Mouse (Mus musculus) brown adipose tissue, adult 24 weeks (tissue): Measurements from ENCODE around the gene Prdm15. TPM values are rescaled to one million over a fixed set of nuclear protein-coding genes. Genes with fewer than 3 reads are reported as not detected.
A peak's percentile ranks its signal among the peaks of the same experiment; 100 is the strongest.

Source experiments
- H3K27ac ChIP-seq: fragments of 200-500 bp; replicated peaks from 2 replicates; pipeline ENCODE4 v1.5.1; 2012; ENCODE audit warnings: low read depth, mild to moderate bottlenecking, low read length
- H3K4me1 ChIP-seq: fragments of 200-500 bp; 2 replicates; pipeline ENCODE4 v1.6.1; 2012; ENCODE audit warnings: low read length, mixed read lengths; ENCODE audit not compliant: control insufficient read depth, insufficient read depth, insufficient read length
- H3K4me3 ChIP-seq: fragments of 200-500 bp; 2 replicates; pipeline ENCODE4 v1.5.1; 2012; ENCODE audit warnings: low read depth, mild to moderate bottlenecking, low read length, moderate library complexity; ENCODE audit not compliant: insufficient read depth
- polyA plus RNA-seq: library from polyadenylated mRNA; stranded (reverse); fragments of >200 nt; gene quantifications from 2 replicates; pipeline ENCODE4 v1.2.4, GENCODE M21; 2012; ENCODE audit not compliant: missing spikeins, insufficient read depth, insufficient read length

Gene Prdm15
- 1.9 and 4.7 TPM in 2 replicates for polyA plus RNA-seq

DNA sequence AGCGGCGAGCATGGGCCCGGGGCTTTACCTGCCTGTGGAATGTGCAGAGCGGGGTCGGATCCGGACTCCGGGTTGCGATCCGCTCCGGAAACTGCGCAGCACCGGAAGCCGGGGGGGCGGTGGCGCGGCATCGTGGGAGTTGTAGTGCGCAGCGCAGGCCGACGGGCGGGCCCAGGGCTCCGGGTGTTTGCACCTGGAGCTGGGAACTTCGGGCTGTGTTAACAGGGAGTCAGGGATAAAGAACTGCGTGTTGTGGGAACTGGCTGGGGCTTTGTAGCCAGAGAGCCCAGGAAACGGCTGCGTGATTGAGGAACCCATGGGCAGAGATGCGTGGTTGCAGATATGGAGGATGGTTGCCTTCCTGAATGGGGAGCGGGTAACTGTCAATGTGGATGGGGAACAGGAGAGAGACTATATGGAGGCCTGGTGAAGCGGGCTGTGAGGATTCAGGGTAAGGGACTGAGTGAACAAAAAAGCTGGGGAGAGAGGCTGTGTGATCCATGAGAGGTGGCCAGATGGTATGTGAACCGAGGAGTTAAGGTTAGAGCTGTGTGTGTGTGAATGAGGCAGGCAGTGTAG, at the start of gene Prdm15:
TSS of gene Prdm15 (minus strand) at position 110 of the 579 bp plus-strand sequence.
- H3K4me3 ChIP-seq: peak within 1 kb of the TSS; percentile 92
- peaks cover 7% of the 10 kb centered on the region; the same call in 1 of the 2 replicates for H3K4me1 ChIP-seq
- H3K27ac ChIP-seq: peak within 1 kb of the TSS; percentile 91

DNA sequence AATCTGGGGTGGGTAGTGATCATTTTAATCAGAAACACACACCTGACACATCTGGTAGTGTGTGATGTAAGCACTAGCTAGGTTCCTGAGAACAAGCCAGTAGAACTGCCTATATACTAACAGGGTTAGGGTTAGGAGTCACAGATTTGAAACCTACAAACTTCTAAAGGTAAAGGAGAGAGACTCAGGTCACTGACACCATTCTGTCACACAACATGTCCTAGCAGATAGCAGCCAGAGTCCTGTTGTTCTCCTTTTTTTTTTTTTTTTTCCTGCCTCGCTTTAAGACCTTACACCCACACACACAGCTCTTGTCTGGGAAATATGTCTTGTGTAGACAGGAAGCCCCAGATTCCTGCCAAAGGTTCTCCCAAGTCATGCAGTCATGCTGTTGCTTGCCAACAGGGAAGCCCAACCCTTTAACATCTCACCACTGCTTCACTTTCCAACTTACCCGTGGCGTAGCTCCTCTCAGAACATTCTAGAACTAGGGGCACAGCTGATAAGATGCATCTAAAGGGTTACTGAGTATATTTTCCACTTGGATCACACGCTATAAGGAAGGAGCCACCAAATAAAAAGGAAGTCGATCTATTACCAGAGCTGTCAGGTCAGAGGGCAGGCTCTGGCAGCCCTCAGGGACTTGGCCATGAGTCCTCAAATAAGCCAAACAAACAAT, 45.8 kb upstream of the Prdm15 start:
- peak overlapping the region; percentile 12 for H3K4me3 ChIP-seq
- peak overlapping the region; percentile 63 for H3K27ac ChIP-seq
- peaks cover 4% of the 10 kb centered on the region; the same call in 1 of the 2 replicates for H3K4me1 ChIP-seq

DNA sequence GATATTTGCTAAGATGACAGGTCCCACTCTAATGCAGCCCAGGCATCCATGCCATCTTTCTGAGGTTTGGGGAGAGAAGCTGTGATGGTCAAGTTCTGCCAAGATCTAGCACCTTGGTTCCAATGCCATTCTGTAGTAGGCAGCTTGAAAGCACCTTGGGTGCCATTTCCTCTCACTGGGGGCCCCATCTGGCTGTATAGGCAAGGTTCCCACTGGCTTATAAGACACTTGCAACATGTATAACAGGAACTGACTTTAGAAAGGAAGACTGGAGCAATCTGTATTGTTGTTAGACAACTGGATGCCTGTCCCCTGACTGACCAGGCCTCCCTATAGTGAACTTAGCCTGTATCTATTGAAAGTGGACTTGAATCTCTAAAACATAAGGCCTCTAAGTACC, 36.1 kb upstream of the Prdm15 start:
- Histone ChIP-seq H3K4me3 (no peak overlapping the region), H3K4me1 (no peaks in the 10 kb centered on the region), H3K27ac (no peak overlapping the region)

DNA sequence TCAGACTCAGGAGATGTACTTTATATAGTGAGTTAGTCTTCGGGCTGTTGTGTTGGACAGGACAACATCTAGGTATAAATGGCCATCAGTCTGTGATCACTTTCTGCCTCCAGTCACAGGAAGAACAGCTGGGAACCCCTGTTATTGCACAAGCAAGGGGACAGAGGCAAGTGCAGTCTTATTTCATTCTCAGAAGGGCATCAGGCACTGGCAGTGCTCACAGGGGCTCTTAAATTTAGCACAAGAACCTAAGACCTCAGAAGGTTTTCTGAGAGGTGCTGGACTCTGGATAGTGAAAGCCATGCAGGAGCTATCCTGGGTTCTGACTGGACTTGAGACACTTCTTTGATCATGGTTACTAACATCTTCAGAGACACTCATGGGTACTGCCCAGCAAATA, 32.0 kb upstream of the Prdm15 start:
- no peak overlapping the region for H3K4me3 ChIP-seq
- H3K27ac ChIP-seq: no peak overlapping the region
- no peaks in the 10 kb centered on the region for H3K4me1 ChIP-seq

DNA sequence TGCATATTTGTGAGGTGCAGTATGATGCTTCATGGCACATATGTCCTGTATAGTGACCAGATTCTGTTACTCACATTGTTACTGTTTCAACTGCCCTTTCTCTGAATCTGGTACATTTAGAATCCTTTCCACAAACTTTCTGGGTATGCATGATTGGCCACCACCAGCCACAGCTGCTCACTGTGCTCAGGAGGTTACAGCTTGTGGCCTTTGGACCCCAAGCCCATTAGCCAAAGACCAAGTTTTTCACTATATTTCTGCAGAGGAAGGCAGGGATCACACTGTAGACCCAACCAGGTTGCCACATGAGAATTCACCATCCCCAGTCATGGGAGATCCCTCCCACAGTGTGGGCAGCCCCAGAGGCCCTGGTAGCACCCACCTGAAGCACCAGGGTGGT, 31.2 kb upstream of the Prdm15 start:
- Histone ChIP-seq H3K4me1 (no peaks in the 10 kb centered on the region), H3K27ac (no peak overlapping the region), H3K4me3 (no peak overlapping the region)

GRCm38 (mm10) chr16:97879134-97879533, 27.5 kb upstream of the Prdm15 start:
- no peak overlapping the region for H3K27ac ChIP-seq
- H3K4me1 ChIP-seq: no peaks in the 10 kb centered on the region
- H3K4me3 ChIP-seq: no peak overlapping the region

GRCm38 (mm10) chr16:97877502-97877901, 25.9 kb upstream of the Prdm15 start:
- no peak overlapping the region for H3K4me3 ChIP-seq
- no peak overlapping the region for H3K27ac ChIP-seq
- no peaks in the 10 kb centered on the region for H3K4me1 ChIP-seq

- Histone ChIP-seq H3K4me3 (no peak overlapping the region), H3K4me1 (peaks cover 5% of the 10 kb centered on the region), H3K27ac (no peak overlapping the region; the same call in 1 of the 2 replicates)
Measured at GRCm38 (mm10) chr16:97875101-97875500, 23.5 kb upstream of the Prdm15 start.

DNA sequence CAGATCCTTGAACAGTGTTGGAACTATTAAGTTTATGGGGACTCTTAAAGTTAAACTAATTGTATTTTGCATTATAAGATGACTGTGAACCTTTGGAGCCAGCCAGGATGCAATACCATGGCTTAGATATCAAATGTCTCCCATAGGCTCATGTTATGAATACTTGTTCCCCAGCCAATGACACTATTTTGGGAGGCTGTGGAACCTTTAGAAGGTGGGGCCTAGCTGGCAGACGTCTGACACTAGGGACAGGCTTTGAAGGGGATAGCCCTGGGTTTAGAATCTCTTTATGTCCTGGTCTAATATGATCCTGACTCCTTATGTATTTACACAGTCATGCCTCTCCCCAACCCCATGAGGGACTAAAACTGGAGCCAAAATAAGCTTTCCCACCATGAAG, 22.7 kb upstream of the Prdm15 start:
- no peak overlapping the region for H3K4me3 ChIP-seq
- peaks cover 5% of the 10 kb centered on the region for H3K4me1 ChIP-seq
- H3K27ac ChIP-seq: no peak overlapping the region

DNA sequence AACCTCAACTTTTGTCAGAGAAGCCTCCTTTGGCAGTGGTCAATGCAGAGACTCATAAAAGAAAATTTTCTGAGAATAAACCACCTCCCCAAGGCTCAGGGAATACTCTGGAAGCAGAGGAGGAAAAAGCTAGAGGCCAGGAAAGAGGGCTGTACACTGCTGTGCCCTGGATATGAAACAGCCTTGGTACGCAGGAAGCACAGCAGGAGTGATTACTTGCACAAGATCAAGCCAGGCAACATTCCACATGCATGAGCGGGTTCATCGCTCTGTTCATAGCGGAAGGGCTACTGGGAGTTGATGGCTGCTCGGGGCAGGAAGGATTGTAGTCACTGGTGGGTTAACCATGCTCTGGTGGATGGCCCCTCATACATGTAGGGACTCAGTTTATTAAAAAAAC, 21.0 kb upstream of the Prdm15 start:
- no peak overlapping the region for H3K4me3 ChIP-seq

GRCm38 (mm10) chr16:97869193-97870102, 17.8 kb upstream of the Prdm15 start:
- H3K4me1 ChIP-seq: peaks cover 5% of the 10 kb centered on the region
- no peak overlapping the region for H3K27ac ChIP-seq
- H3K4me3 ChIP-seq: no peak overlapping the region

More for the DNA sequence above, 21.0 kb upstream of the Prdm15 start:
- Histone ChIP-seq H3K27ac (peak overlapping the region; percentile 78), H3K4me1 (peaks cover 5% of the 10 kb centered on the region)

DNA sequence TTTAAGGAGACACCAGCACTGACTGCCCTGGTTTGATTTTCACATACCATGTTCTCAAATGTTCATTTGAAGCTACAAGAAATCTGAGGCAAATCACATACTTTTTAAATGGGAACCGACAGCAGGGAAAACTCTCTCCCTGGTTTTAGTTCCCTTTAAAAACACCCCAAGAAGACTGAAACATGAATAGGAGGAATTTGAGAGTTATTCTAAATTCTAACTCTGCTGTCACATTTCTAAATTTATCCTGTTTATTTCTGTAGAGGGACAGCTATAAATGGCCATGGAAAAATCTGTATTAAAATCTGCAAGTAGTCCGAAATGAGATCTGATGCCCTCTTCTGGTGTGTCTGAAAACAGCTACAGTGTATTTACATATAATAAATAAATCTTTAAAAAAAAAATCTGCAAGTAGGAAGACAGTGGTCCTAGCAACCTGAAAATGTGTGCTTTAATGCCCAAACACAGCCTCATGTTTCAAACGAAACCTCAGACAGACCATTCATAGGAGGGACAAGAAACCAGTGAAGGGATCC, 12.3 kb upstream of the Prdm15 start:
- Histone ChIP-seq H3K4me3 (no peak overlapping the region), H3K27ac (no peak overlapping the region), H3K4me1 (no peaks in the 10 kb centered on the region)

DNA sequence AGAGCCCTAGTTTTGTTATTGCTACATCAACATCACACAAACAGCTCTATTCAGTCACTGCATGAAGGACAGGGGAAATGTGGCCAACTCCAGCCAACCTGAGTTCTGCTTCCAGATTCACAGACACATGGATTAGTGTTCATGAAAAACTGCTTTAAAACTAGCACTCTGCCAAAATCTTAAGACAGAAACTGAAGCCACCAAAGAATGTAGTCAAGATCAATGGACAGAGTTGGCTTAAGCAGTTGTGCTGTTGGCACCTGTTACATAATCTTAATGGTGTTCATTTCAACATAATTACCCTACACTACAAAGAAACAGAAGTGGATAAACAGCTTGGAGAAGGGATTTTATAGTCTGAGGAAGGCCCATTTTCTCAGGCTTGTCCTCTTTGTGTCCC, 4.4 kb upstream of the Prdm15 start:
- no peak overlapping the region for H3K4me3 ChIP-seq
- H3K27ac ChIP-seq: no peak overlapping the region
- no peaks in the 10 kb centered on the region for H3K4me1 ChIP-seq

- Histone ChIP-seq H3K27ac (peak overlapping the region; percentile 91), H3K4me3 (peak overlapping the region; percentile 92), H3K4me1 (peaks cover 7% of the 10 kb centered on the region; the same call in 1 of the 2 replicates)
Measured at GRCm38 (mm10) chr16:97851061-97851740, 449 bp downstream of the Prdm15 start.
